Mouse (Mus musculus) stomach, embryonic 15.5 days (tissue): ENCODE data around the gene Rfc2. TPM values are rescaled to one million over a fixed set of nuclear protein-coding genes. Genes with fewer than 3 reads are reported as not detected.
"Not testable (repeated sequence)": the region's sequence is repeated elsewhere in the genome, so short reads cannot be mapped to it uniquely, and the experiment has no call there.

Experiments
- ATAC-seq: fragments of 200-750 bp; cut with Nextera tagmentation; 2 replicates; pipeline ENCODE4 v1.8.0; 2017; ENCODE audit warnings: low read depth, moderate number of reproducible peaks, moderate TSS enrichment; ENCODE audit not compliant: insufficient read depth, low FRiP score
- H3K27ac ChIP-seq: fragments of 300-500 bp; sonication (generic); 2 replicates; pipeline ENCODE4 v1.5.1; 2015; ENCODE audit warnings: mild to moderate bottlenecking, inconsistent platforms
- H3K27me3 ChIP-seq: fragments of 300-500 bp; sonication (generic); replicated peaks from 2 replicates; pipeline ENCODE4 v1.6.1; 2015; ENCODE audit warnings: inconsistent platforms
- H3K36me3 ChIP-seq: fragments of 300-500 bp; sonication (generic); 2 replicates; pipeline ENCODE4 v1.6.1; 2015; ENCODE audit warnings: inconsistent platforms
- H3K4me1 ChIP-seq: fragments of 300-500 bp; sonication (generic); 2 replicates; pipeline ENCODE4 v1.6.1; 2015; ENCODE audit warnings: inconsistent platforms
- H3K4me2 ChIP-seq: fragments of 300-500 bp; sonication (generic); 2 replicates; pipeline ENCODE4 v1.6.1; 2015; ENCODE audit warnings: mild to moderate bottlenecking, inconsistent platforms
- H3K4me3 ChIP-seq: fragments of 300-500 bp; sonication (generic); replicated peaks from 2 replicates; pipeline ENCODE4 v1.5.1; 2015; ENCODE audit warnings: inconsistent platforms
- H3K9ac ChIP-seq: fragments of 300-500 bp; sonication (generic); 2 replicates; pipeline ENCODE4 v1.6.1; 2015; ENCODE audit warnings: inconsistent platforms
- H3K9me3 ChIP-seq: fragments of 300-500 bp; sonication (generic); 2 replicates; pipeline ENCODE4 v1.6.1; 2016; ENCODE audit warnings: inconsistent platforms
- WGBS: fragments of 180-500 bp; shearing (Covaris S2); methylation state at CpG from one replicate; pipeline ENCODE4 v1.1.7; 2015; 5-methylcytosine and 5-hydroxymethylcytosine counted together
- microRNA-seq: library from miRNA; unstranded; fragments of <30 nt; microRNA quantifications from one replicate; pipeline ENCODE4, GENCODE M21; 2016
- polyA plus RNA-seq: library from polyadenylated mRNA; unstranded; fragments of >200 nt; fragmentation: Nextera tagmentation; extraction: Ambion mirVana; gene quantifications from 2 replicates; pipeline ENCODE4 v1.2.1, GENCODE M21; 2015

Gene Rfc2
- polyA plus RNA-seq, 1 experiment from 2014 or later, result 257 TPM

DNA sequence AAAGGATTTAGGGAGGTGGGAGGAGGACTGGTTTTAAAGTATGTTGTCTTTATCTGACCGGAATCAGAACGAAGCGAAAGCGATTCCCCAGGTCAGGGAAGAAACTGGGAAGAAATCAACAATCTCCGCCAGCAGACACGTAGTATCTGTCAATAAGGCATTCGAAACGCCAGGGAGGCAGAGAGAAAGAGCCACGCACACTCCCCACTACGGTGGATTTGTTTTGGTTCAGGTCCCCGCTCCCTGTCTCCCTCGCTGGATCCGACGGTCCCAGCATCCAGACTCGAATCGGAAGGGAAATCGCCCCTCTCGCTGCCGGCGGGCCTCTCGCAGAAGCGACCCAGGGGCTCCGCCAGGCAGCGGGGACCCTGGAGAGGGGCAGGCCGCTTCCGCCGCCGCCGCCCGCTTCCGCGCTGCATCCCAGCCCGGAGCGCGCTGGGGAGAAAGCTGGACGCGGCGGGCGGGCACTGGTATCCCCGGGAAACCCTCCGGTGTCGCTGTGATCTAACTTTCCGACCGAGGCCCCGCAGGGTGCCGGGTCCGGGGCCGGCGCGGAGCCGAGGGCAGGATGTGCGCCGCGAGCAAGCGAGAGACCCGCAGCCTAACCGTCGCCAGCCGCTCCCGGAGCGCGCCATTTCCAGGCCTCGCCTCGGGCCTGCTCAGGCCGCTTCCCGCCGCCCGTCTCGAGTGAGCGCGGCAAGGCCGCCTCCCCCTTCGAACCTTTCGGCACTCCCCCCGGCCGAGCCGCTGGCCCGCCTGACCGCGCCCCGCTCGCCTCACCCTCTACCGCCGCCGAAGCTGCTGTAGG lies 57.5 kb downstream of the Rfc2 start:
- peak; percentile 76 for ATAC-seq
- peak overlapping the region; percentile 95 for H3K27ac ChIP-seq
- peak overlapping the region; percentile 67 for H3K4me2 ChIP-seq
- H3K4me1 ChIP-seq, result peaks cover 6% of the 10 kb centered on the region; the same call in 1 of the 2 replicates
- peaks cover 13% of the 10 kb centered on the region for H3K36me3 ChIP-seq
- no peaks in the 10 kb centered on the region for H3K27me3 ChIP-seq
- H3K9me3 ChIP-seq, result no peaks in the 10 kb centered on the region
- H3K9ac ChIP-seq, result peak overlapping the region; percentile 92
- under 1% methylated on average over 84 of the region's 85 CpGs for WGBS
- H3K4me3 ChIP-seq, result peak overlapping the region; percentile 68

DNA sequence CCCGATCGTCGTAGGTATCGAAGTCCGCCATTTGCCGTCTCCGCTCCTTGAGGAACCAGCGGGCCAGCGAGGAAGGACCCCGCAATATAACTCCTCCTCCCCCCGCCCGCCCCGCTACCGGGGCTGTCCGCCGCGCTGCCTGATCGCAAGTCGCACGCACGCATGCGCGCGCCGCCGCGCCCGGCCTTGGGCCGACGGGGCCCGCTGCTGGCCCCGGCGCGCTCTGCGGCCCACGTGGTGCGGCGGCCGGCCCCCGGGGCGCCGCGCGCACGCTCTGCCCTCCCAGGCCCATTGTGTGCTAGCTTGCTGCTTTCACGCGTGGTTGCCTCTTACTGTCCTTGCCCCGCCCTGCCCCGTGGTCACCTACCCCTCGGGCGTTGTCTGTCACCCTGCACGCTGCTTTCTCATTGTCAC lies 58.1 kb downstream of the Rfc2 start, which contains the start of gene Eif4h:
Eif4h (minus strand) TSS at position 222 of the 414 bp plus-strand sequence.
- H3K4me3 ChIP-seq, result peak within 1 kb of the TSS; percentile 68
- H3K9me3 ChIP-seq, result no peaks in the 10 kb centered on the region
- peaks cover 9% of the 10 kb centered on the region for H3K36me3 ChIP-seq
- ATAC-seq, result peak; percentile 93
- no peaks in the 10 kb centered on the region for H3K27me3 ChIP-seq
- H3K27ac ChIP-seq, result peak within 1 kb of the TSS; percentile 95
- peak within 1 kb of the TSS; percentile 92 for H3K9ac ChIP-seq
- peaks cover 6% of the 10 kb centered on the region; the same call in 1 of the 2 replicates for H3K4me1 ChIP-seq
- H3K4me2 ChIP-seq, result peak within 1 kb of the TSS; percentile 82
- WGBS, result under 1% methylated on average over 52 of the region's 52 CpGs

DNA sequence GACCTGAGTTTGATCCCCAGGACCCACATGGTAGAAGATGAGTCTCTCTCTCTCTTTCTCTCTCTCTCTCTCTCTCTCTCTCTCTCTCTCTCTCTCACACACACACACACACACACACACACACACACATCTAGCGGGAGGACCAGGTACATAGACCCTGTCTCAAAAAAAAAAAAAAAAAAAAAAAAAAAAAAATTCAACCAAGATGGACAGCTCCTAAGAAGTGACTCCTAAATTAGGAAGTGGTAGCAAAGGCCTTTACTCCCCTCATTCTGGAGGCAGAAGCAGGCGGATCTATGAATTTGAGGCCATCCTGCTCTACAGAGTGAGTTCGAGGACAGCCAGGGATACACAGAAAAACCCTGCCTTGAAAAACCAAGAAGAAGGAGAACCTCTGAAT lies 59.2 kb downstream of the Rfc2 start:
- H3K4me2 ChIP-seq, result no peak overlapping the region
- no peak for ATAC-seq
- H3K27ac ChIP-seq, result no peak overlapping the region
- no peak overlapping the region for H3K4me3 ChIP-seq
- no peaks in the 10 kb centered on the region for H3K9me3 ChIP-seq
- H3K4me1 ChIP-seq, result peaks cover 10% of the 10 kb centered on the region; the same call in 1 of the 2 replicates
- H3K36me3 ChIP-seq, result peaks cover 3% of the 10 kb centered on the region
- 78% methylated on average over 3 of the region's 3 CpGs for WGBS
- no peaks in the 10 kb centered on the region for H3K27me3 ChIP-seq
- no peak overlapping the region for H3K9ac ChIP-seq

DNA sequence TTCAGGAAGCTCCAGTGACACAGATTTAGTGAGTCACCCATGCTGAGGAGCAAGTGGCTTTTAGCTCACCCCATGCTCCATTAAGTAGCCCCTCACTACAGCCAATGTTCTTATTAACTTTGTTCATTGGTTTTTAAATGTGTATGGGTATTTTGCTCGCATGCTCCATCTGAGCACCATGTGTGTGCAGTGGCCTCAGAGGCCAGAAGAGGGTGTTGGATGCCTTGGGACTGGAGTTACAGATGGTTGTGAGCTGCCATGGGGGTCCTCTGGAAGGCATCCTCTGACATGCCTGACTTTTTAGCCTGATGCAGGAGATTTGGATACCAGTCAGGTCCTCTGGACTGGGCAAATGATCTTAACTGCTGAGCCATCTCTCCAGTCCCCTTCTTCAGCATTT lies 63.0 kb downstream of the Rfc2 start:
- Histone ChIP-seq H3K36me3 (no peaks in the 10 kb centered on the region), H3K4me1 (0 out of 2 replicates have a peak, but pooled peaks cover 8% of the 10 kb centered on the region), H3K27me3 (no peaks in the 10 kb centered on the region), H3K9me3 (no peaks in the 10 kb centered on the region), H3K27ac (no peak overlapping the region), H3K4me2 (no peak overlapping the region), H3K9ac (no peak overlapping the region), H3K4me3 (no peak overlapping the region)
- ATAC-seq, result no peak
- 70% methylated on average over 1 of the region's 1 CpGs for WGBS

DNA sequence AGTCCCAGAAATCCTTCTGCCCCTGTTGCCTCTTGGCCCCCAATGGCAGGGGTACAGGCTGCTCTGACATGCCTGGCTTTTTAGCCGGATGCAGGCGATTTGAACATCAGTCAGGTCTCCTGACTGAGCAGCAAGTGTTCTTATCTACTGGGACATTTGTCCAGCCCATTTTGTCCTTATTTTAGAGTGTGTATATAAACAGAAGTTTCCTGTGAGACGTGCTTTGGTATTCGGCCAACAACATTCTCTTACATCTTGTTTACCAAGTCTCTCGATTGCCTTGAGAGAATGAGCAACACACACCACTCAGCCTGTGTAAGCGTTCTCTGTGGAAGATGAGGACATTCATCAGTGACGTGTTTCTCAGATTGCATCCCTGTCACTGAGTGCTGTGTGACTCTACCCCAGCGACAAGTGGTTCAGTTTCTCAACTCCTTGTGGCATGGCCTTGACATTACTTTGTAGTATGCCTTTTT lies 63.5 kb downstream of the Rfc2 start:
- Histone ChIP-seq H3K9me3 (no peaks in the 10 kb centered on the region), H3K9ac (no peak overlapping the region), H3K4me1 (0 out of 2 replicates have a peak, but pooled peaks cover 5% of the 10 kb centered on the region), H3K4me2 (no peak overlapping the region), H3K36me3 (no peaks in the 10 kb centered on the region), H3K4me3 (no peak overlapping the region), H3K27me3 (no peaks in the 10 kb centered on the region), H3K27ac (no peak overlapping the region)
- no peak; the same call in 1 of the 2 replicates for ATAC-seq
- 25% methylated on average over 8 of the region's 8 CpGs for WGBS

DNA sequence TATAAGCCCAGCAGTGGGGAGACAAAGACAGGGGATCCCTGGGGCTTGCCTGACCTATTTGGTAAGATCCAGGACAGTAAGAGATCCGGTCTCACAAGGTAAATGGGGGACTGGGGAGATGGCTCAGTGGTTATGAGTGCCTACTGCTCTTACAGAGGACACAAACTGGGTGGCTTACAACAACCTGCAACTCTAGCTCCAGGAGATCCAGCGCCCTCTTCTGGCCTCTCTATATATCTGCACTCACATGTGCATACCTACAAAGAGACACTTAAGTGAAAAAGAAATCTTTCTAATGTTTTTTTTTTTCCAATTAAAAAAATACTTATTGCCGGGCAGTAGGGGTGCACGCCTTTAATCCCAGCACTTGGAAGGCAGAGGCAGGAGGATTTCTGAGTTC lies 65.3 kb downstream of the Rfc2 start:
- no peak overlapping the region for H3K27ac ChIP-seq
- no peaks in the 10 kb centered on the region for H3K27me3 ChIP-seq
- H3K9ac ChIP-seq, result no peak overlapping the region
- H3K4me2 ChIP-seq, result no peak overlapping the region
- no peaks in the 10 kb centered on the region for H3K9me3 ChIP-seq
- no peaks in the 10 kb centered on the region for H3K36me3 ChIP-seq
- 69% methylated on average over 4 of the region's 4 CpGs for WGBS
- H3K4me1 ChIP-seq, result 0 out of 2 replicates have a peak, but pooled peaks cover 4% of the 10 kb centered on the region
- no peak for ATAC-seq
- no peak overlapping the region for H3K4me3 ChIP-seq

DNA sequence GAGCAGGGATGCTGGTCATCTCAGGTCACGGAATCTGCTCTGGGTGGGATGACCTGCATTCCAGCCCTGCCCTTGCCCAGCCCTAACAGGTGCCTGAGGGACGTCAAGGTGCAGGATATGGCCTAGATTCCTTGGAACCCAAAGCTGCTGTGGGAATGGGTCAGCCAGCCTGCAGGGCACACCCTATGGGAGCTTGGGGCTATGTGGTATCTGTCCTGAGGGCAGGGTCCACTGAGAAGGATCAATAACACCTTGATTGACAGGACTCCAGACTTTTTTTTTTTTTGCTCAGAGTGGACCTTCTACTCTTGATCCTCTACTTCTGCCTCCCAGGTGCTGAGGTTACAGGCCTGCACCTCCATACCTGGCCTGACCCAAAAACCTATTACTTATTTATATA lies 66.2 kb downstream of the Rfc2 start:
- Histone ChIP-seq H3K4me1 (0 out of 2 replicates have a peak, but pooled peaks cover 9% of the 10 kb centered on the region), H3K27ac (no peak overlapping the region), H3K36me3 (no peaks in the 10 kb centered on the region), H3K27me3 (no peaks in the 10 kb centered on the region), H3K4me3 (no peak overlapping the region), H3K9me3 (no peaks in the 10 kb centered on the region), H3K9ac (no peak overlapping the region), H3K4me2 (no peak overlapping the region)
- WGBS, result 67% methylated on average over 2 of the region's 2 CpGs
- no peak for ATAC-seq

DNA sequence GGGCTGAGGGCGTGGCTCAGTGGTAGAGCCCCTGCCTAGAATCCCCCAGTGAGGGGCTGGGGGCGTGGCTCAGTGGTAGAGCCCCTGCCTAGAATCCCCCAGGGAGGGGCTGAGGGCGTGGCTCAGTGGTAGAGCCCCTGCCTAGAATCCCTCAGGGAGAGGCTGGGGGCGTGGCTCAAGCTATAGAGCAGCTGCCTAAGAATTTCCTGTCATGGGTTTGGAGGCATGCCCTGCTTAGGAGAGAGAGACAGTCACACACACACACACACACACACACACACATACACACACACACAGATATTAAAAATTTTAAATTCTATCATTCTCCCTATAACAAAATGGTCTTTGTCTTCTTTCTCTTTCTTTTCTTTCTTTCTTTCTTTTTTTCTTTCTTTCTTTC lies 67.8 kb downstream of the Rfc2 start:
- ATAC-seq, result not testable (repeated sequence)

DNA sequence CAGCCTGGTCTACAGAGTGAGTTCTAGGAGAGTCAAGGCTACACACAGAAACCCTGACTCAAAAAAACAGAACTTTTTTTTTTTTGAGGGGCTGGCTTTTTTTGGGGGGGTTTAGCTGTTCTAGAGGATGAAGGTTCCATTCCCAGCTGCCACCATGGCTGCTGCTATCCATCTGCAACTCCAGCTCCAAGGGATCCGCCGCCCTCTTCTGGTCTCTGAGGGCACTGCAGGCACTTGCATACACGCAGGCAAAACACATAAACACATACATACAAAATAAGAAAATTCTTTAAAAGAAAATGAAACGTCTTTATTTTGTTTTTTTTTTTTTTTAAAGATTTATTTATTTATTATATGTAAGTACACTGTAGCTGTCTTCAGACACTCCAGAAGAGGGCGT lies 69.8 kb downstream of the Rfc2 start:
- WGBS, result 60% methylated on average over 5 of the region's 5 CpGs
- no peak for ATAC-seq
- Histone ChIP-seq H3K4me3 (no peak overlapping the region), H3K36me3 (no peaks in the 10 kb centered on the region), H3K9ac (no peak overlapping the region), H3K9me3 (no peaks in the 10 kb centered on the region), H3K4me2 (no peak overlapping the region), H3K27me3 (no peaks in the 10 kb centered on the region), H3K4me1 (0 out of 2 replicates have a peak, but pooled peaks cover 5% of the 10 kb centered on the region), H3K27ac (no peak overlapping the region)

More for the DNA sequence above, 67.8 kb downstream of the Rfc2 start:
- H3K27me3 ChIP-seq, H3K4me1 ChIP-seq, H3K9me3 ChIP-seq, H3K27ac ChIP-seq, H3K36me3 ChIP-seq, H3K9ac ChIP-seq, H3K4me3 ChIP-seq, H3K4me2 ChIP-seq: not testable (repeated sequence)
- WGBS, result 86% methylated on average over 4 of the region's 4 CpGs

Small RNA genes within 50 kb of the gene (microRNA-seq; reads per million reads assigned to microRNA genes)
- not detected for gene Mir7228

Other genes starting within 250 kb of the Rfc2 start
- gene Gtf2ird1, start 124.7 kb upstream of the Rfc2 start, polyA plus RNA-seq, result 83.6 and 90.8 TPM in 2 replicates
- gene Clip2, start 28.9 kb upstream of the Rfc2 start, polyA plus RNA-seq, result 2.9 and 3.5 TPM in 2 replicates
- 0.09 and 0.10 TPM in 2 replicates for gene Syna, start 21.2 kb upstream of the Rfc2 start, polyA plus RNA-seq
- gene Lat2, start 33.7 kb downstream of the Rfc2 start, polyA plus RNA-seq, result 3.0 and 4.0 TPM in 2 replicates
- 415 and 416 TPM in 2 replicates for gene Eif4h, start 58.1 kb downstream of the Rfc2 start, polyA plus RNA-seq
- gene Limk1, start 107.2 kb downstream of the Rfc2 start, polyA plus RNA-seq, result 5.9 TPM in 2 replicates
- gene Eln, start 166.0 kb downstream of the Rfc2 start, polyA plus RNA-seq, result 88.3 and 92.2 TPM in 2 replicates